Mouse (Mus musculus) kidney, embryonic 15.5 days (tissue): Measurements from ENCODE around the gene Plrg1. TPM values are rescaled to one million over a fixed set of nuclear protein-coding genes. Genes with fewer than 3 reads are reported as not detected.
A peak's percentile ranks its signal among the peaks of the same experiment; 100 is the strongest.

Source experiments
- ATAC-seq: fragments of 200-750 bp; cut with Nextera tagmentation; replicated peaks from 2 replicates; pipeline ENCODE4 v1.8.0; 2017; ENCODE audit warnings: moderate TSS enrichment; ENCODE audit not compliant: low FRiP score
- H3K27ac ChIP-seq: fragments of 300-500 bp; sonication (generic); 2 replicates; pipeline ENCODE4 v1.5.1; 2015; ENCODE audit warnings: mild to moderate bottlenecking, inconsistent platforms
- H3K27me3 ChIP-seq: fragments of 300-500 bp; sonication (generic); 2 replicates; pipeline ENCODE4 v1.6.1; 2015; ENCODE audit warnings: inconsistent platforms
- H3K36me3 ChIP-seq: fragments of 300-500 bp; sonication (generic); 2 replicates; pipeline ENCODE4 v1.6.1; 2015; ENCODE audit warnings: inconsistent platforms
- H3K4me1 ChIP-seq: fragments of 300-500 bp; sonication (generic); 2 replicates; pipeline ENCODE4 v1.6.1; 2015; ENCODE audit warnings: inconsistent platforms
- H3K4me2 ChIP-seq: fragments of 300-500 bp; sonication (generic); 2 replicates; pipeline ENCODE4 v1.6.1; 2015; ENCODE audit warnings: moderate library complexity, mild to moderate bottlenecking, inconsistent platforms
- H3K4me3 ChIP-seq: fragments of 300-500 bp; sonication (generic); replicated peaks from 2 replicates; pipeline ENCODE4 v1.5.1; 2015; ENCODE audit warnings: mild to moderate bottlenecking, inconsistent platforms
- H3K9ac ChIP-seq: fragments of 300-500 bp; sonication (generic); 2 replicates; pipeline ENCODE4 v1.6.1; 2015; ENCODE audit warnings: mild to moderate bottlenecking, inconsistent platforms
- H3K9me3 ChIP-seq: fragments of 300-500 bp; sonication (generic); replicated peaks from 2 replicates; pipeline ENCODE4 v1.6.1; 2016; ENCODE audit warnings: inconsistent platforms
- WGBS: fragments of 180-500 bp; shearing (Covaris S2); methylation state at CpG from one replicate; pipeline ENCODE4 v1.1.7; 2015; ENCODE audit warnings: mixed read lengths; 5-methylcytosine and 5-hydroxymethylcytosine counted together
- polyA plus RNA-seq: library from polyadenylated mRNA; unstranded; fragments of >200 nt; fragmentation: Nextera tagmentation; extraction: Ambion mirVana; gene quantifications from 2 replicates; pipeline ENCODE4 v1.2.1, GENCODE M21; 2015

Plrg1 gene
- polyA plus RNA-seq: 99.6 and 104 TPM in 2 replicates

GRCm38 (mm10) chr3:83055281-83056038 is at the start of gene Plrg1:
Gene Plrg1 (plus strand): TSS chr3:83055522.
- Histone ChIP-seq H3K27me3 (no peaks in the 10 kb centered on the region), H3K27ac (peak within 1 kb of the TSS; percentile 82), H3K9me3 (no peaks in the 10 kb centered on the region), H3K4me2 (peak within 1 kb of the TSS; percentile 80), H3K36me3 (peaks cover 35% of the 10 kb centered on the region), H3K4me3 (peak within 1 kb of the TSS; percentile 89), H3K9ac (peak within 1 kb of the TSS; percentile 81), H3K4me1 (peaks cover 12% of the 10 kb centered on the region)
- WGBS: under 1% methylated on average over 59 of the region's 61 CpGs
- peak; percentile 99 for ATAC-seq

GRCm38 (mm10) chr3:83007557-83007956 is 47.8 kb upstream of the Plrg1 start, which contains the start of gene Fgg:
Gene Fgg (plus strand): TSS chr3:83007724.
- Histone ChIP-seq H3K4me2 (no peak within 1 kb of the TSS), H3K9me3 (no peaks in the 10 kb centered on the region), H3K4me3 (no peak within 1 kb of the TSS), H3K9ac (no peak within 1 kb of the TSS), H3K27ac (no peak within 1 kb of the TSS), H3K27me3 (no peaks in the 10 kb centered on the region), H3K4me1 (no peaks in the 10 kb centered on the region), H3K36me3 (no peaks in the 10 kb centered on the region)
- ATAC-seq: no peak; the same call in 1 of the 2 replicates
- WGBS: 51% methylated on average over 7 of the region's 7 CpGs

DNA sequence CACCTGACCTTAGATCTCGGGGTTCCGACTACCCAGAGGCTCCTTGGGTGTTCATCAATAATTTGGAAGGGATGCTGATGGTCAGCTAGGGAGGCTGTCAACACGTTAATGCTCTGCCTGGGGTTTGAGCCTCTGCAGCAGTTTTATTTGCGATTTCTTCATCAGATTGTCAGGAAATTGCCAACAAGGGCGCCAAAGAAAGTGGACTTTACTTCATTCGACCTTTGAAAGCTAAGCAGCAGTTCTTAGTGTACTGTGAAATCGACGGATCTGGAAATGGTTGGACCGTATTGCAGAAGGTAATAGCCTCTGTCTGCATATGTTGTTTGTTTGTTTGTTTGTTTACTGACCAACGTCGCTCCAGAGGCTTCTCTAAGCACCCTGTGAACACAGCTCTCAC is 45.0 kb upstream of the Plrg1 start:
- 76% methylated on average over 11 of the region's 11 CpGs for WGBS
- no peak overlapping the region for H3K4me2 ChIP-seq
- H3K36me3 ChIP-seq: no peaks in the 10 kb centered on the region
- H3K4me1 ChIP-seq: no peaks in the 10 kb centered on the region
- no peaks in the 10 kb centered on the region for H3K27me3 ChIP-seq
- H3K9me3 ChIP-seq: no peaks in the 10 kb centered on the region
- no peak overlapping the region for H3K27ac ChIP-seq
- ATAC-seq: no peak
- H3K9ac ChIP-seq: no peak overlapping the region
- no peak overlapping the region for H3K4me3 ChIP-seq

DNA sequence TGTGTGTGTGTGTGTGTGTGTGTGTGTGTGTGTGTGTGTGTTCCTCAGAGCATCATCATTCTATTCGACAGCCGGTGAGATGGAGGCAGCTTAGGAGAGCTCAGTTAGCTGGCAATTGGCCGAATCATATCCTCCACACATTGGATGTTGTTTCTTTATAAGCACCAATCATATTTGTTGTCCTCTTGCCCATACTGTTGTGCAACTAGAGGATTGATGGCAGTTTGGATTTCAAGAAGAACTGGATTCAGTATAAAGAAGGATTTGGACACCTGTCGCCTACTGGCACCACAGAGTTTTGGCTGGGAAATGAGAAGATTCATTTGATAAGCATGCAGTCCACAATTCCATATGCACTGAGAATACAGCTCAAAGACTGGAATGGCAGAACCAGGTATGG is 44.2 kb upstream of the Plrg1 start:
- H3K4me3 ChIP-seq: no peak overlapping the region
- 88% methylated on average over 4 of the region's 4 CpGs for WGBS
- no peaks in the 10 kb centered on the region for H3K36me3 ChIP-seq
- H3K4me2 ChIP-seq: no peak overlapping the region
- no peak for ATAC-seq
- H3K27me3 ChIP-seq: no peaks in the 10 kb centered on the region
- H3K9ac ChIP-seq: no peak overlapping the region
- no peaks in the 10 kb centered on the region for H3K4me1 ChIP-seq
- H3K9me3 ChIP-seq: no peaks in the 10 kb centered on the region
- no peak overlapping the region for H3K27ac ChIP-seq

DNA sequence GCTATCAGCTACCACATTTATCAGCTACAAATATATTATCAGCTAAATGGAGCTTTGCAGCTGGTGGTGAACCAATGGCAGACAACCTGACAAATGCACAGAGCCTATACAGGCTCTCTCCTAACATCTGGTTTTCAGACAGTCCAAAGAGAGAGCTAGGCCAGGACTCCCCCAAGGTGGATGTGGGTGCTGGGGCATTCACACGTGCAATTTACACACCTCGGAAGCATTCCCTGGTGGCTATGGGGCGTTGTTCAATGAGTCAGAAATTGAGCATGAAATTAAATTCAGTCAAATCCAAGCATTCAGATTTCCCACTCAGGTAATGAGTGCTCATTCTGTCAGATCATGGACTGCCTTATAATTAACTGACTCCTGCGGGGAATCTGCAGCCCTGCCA is 43.8 kb upstream of the Plrg1 start:
- Histone ChIP-seq H3K27ac (no peak overlapping the region), H3K4me3 (no peak overlapping the region), H3K27me3 (no peaks in the 10 kb centered on the region), H3K9ac (no peak overlapping the region), H3K9me3 (no peaks in the 10 kb centered on the region), H3K4me2 (no peak overlapping the region), H3K4me1 (no peaks in the 10 kb centered on the region), H3K36me3 (no peaks in the 10 kb centered on the region)
- ATAC-seq: no peak
- 74% methylated on average over 4 of the region's 4 CpGs for WGBS

GRCm38 (mm10) chr3:83012636-83013035 is 42.7 kb upstream of the Plrg1 start:
- H3K27me3 ChIP-seq: no peaks in the 10 kb centered on the region
- no peaks in the 10 kb centered on the region for H3K9me3 ChIP-seq
- no peak overlapping the region for H3K9ac ChIP-seq
- H3K4me1 ChIP-seq: no peaks in the 10 kb centered on the region
- no peak overlapping the region for H3K27ac ChIP-seq
- WGBS: 88% methylated on average over 19 of the region's 19 CpGs
- no peak overlapping the region for H3K4me2 ChIP-seq
- no peaks in the 10 kb centered on the region for H3K36me3 ChIP-seq
- ATAC-seq: no peak
- no peak overlapping the region for H3K4me3 ChIP-seq

DNA sequence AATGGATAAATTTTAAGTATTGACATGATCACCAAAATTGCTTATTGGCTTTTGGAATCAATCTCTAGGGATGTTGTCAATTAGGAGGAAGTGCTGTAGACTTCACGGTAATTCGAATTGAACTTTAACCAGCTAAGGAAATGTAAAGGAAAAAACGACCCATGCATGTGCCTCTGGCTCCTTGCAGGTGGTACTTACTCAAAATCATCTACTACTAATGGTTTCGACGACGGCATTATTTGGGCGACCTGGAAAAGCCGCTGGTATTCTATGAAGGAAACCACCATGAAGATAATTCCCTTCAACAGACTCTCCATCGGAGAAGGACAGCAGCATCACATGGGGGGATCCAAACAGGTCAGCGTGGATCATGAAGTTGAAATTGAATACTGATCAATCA is 41.4 kb upstream of the Plrg1 start:
- 88% methylated on average over 10 of the region's 10 CpGs for WGBS
- H3K27me3 ChIP-seq: no peaks in the 10 kb centered on the region
- no peaks in the 10 kb centered on the region for H3K4me1 ChIP-seq
- no peak for ATAC-seq
- no peak overlapping the region for H3K9ac ChIP-seq
- H3K27ac ChIP-seq: no peak overlapping the region
- H3K4me2 ChIP-seq: no peak overlapping the region
- no peaks in the 10 kb centered on the region for H3K36me3 ChIP-seq
- no peak overlapping the region for H3K4me3 ChIP-seq
- no peaks in the 10 kb centered on the region for H3K9me3 ChIP-seq

DNA sequence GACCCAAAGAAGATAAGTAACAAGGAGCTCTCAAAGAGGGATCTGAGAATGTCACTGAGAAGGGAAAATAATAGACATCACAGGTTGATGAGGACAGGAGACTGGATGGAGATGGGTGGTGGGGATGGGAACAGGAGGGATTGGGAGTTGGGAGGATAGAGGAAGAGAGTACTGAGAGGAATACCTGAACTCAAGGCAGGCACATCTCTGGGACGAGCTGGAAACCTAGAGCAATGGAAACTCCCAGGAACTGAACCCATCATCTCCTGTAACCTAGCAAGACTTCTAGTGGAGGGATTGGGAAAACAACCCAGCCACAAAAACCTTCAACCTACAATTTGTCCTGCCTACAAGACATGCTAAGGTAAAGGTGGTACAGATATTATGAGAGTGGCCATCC is 39.1 kb upstream of the Plrg1 start:
- no peak overlapping the region for H3K4me3 ChIP-seq
- ATAC-seq: no peak
- H3K27ac ChIP-seq: no peak overlapping the region

GRCm38 (mm10) chr3:83020387-83020786 is 34.9 kb upstream of the Plrg1 start:
- H3K27me3 ChIP-seq: no peaks in the 10 kb centered on the region
- no peak overlapping the region for H3K27ac ChIP-seq
- ATAC-seq: no peak
- H3K4me3 ChIP-seq: no peak overlapping the region
- H3K4me2 ChIP-seq: no peak overlapping the region
- no peaks in the 10 kb centered on the region for H3K4me1 ChIP-seq
- no peaks in the 10 kb centered on the region for H3K9me3 ChIP-seq
- no peak overlapping the region for H3K9ac ChIP-seq
- no peaks in the 10 kb centered on the region for H3K36me3 ChIP-seq
- WGBS: 78% methylated on average over 2 of the region's 2 CpGs

More for the DNA sequence above, 39.1 kb upstream of the Plrg1 start:
- Histone ChIP-seq H3K4me2 (no peak overlapping the region), H3K4me1 (no peaks in the 10 kb centered on the region), H3K27me3 (no peaks in the 10 kb centered on the region), H3K9ac (no peak overlapping the region), H3K36me3 (no peaks in the 10 kb centered on the region), H3K9me3 (no peaks in the 10 kb centered on the region)
- 82% methylated on average over 1 of the region's 1 CpGs for WGBS

GRCm38 (mm10) chr3:83021176-83021575 is 34.1 kb upstream of the Plrg1 start:
- ATAC-seq: no peak
- WGBS: 87% methylated on average over 5 of the region's 5 CpGs

DNA sequence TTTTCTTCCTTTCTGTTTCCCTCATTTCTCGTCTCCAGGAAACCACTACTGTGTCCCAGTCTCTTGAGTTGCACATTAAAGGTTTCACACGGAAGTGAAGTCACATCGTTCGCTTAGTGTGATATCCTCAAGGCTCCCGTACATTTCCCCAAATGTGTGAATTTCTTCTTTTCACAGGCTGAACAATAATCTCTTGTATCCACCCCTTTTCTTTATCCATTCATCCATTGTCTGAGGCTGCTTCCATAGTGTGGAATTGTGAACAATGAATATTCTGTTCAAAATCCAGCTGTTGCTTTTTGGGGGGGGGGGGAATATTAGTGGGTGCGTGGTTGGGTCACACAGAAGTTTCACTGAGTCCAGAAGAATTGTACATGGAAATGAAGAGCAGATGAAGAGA is 30.3 kb upstream of the Plrg1 start:
- Histone ChIP-seq H3K27me3 (no peaks in the 10 kb centered on the region), H3K36me3 (no peaks in the 10 kb centered on the region), H3K9me3 (no peaks in the 10 kb centered on the region), H3K27ac (0 out of 2 replicates have a peak overlapping the region, but pooled peaks have one; percentile 9), H3K4me3 (no peak overlapping the region), H3K4me2 (no peak overlapping the region), H3K9ac (no peak overlapping the region), H3K4me1 (0 out of 2 replicates have a peak, but pooled peaks cover 2% of the 10 kb centered on the region)
- 82% methylated on average over 6 of the region's 6 CpGs for WGBS
- no peak for ATAC-seq

More at GRCm38 (mm10) chr3:83021176-83021575, 34.1 kb upstream of the Plrg1 start:
- H3K4me2 ChIP-seq: no peak overlapping the region
- no peak overlapping the region for H3K4me3 ChIP-seq
- no peaks in the 10 kb centered on the region for H3K36me3 ChIP-seq
- no peak overlapping the region for H3K9ac ChIP-seq
- no peaks in the 10 kb centered on the region for H3K27me3 ChIP-seq
- no peak overlapping the region for H3K27ac ChIP-seq
- 0 out of 2 replicates have a peak, but pooled peaks cover 2% of the 10 kb centered on the region for H3K4me1 ChIP-seq
- no peaks in the 10 kb centered on the region for H3K9me3 ChIP-seq

DNA sequence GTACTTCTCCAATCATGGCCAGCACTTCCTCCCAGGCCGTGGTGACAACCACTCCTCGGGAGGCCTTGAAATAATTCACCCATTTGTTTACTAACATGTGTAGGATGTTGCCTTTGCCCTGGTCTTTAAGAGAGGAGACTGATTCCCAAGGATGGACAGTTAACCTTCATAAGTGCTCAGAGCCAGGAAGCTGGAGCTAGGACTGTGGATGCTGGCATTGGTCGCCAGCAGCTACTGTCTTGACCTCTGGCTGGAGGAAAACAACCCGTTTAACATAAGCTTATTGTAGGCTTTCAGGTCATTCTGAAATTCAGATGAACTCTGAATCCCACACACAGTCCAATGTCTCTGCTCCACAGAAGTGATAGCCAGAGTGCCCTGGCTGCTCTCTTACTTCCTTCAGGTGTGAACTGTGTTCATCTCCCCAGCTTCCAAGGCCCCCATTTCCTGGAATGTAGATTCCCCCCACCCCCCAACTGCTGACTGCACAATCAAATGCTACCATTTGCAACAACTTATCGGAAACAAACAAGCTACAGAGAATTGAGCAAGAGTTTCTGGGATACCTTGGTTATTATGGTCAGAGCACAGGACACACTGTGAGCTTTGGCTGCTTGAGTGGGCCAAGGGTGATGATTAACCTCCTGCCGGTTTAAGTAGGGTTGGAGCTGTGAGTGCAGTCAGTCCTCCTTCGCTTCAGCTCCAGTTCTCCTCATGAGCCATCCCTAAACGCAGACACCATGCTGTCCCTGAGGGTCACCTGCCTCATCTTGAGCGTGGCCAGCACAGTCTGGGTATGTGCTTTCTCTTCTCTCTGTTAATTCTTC is 29.6 kb upstream of the Plrg1 start, which contains the start of gene Fga:
Fga (plus strand) TSS at position 602 of the 827 bp plus-strand sequence.
- no peaks in the 10 kb centered on the region for H3K27me3 ChIP-seq
- H3K27ac ChIP-seq: 0 out of 2 replicates have a peak within 1 kb of the TSS, but pooled peaks have one; percentile 22
- no peak within 1 kb of the TSS for H3K9ac ChIP-seq
- H3K9me3 ChIP-seq: no peaks in the 10 kb centered on the region
- H3K4me1 ChIP-seq: 0 out of 2 replicates have a peak, but pooled peaks cover 2% of the 10 kb centered on the region
- no peak within 1 kb of the TSS for H3K4me2 ChIP-seq
- WGBS: 78% methylated on average over 9 of the region's 9 CpGs
- H3K4me3 ChIP-seq: no peak within 1 kb of the TSS
- ATAC-seq: peak; percentile 79
- no peaks in the 10 kb centered on the region for H3K36me3 ChIP-seq
